Mouse (Mus musculus) spleen, adult 2 months (tissue): Measurements from ENCODE around the gene Phip. TPM values are rescaled to one million over a fixed set of nuclear protein-coding genes. Genes with fewer than 3 reads are reported as not detected.

Source experiments
- DNase-seq, 2 experiments: peaks; one replicate each; pipeline versions ENCODE4 v3.0.0 to v3.0.0-alpha.2; 2012 to 2021; ENCODE audit warnings: low spot score in 2 of 2, low read depth in 1 of 2
- H3K27ac ChIP-seq: fragments of 200-500 bp; 2 replicates; pipeline ENCODE4 v1.5.1; 2012; ENCODE audit warnings: low read length, inconsistent platforms; ENCODE audit not compliant: insufficient read depth
- H3K27me3 ChIP-seq: fragments of 200-500 bp; 2 replicates; pipeline ENCODE4 v1.6.1; 2012; ENCODE audit warnings: mild to moderate bottlenecking, moderate library complexity, low read length, inconsistent platforms; ENCODE audit not compliant: control insufficient read depth, insufficient read depth
- H3K36me3 ChIP-seq: fragments of 200-500 bp; 2 replicates; pipeline ENCODE4 v1.6.1; 2012; ENCODE audit warnings: mild to moderate bottlenecking, low read length, inconsistent platforms; ENCODE audit not compliant: control insufficient read depth, insufficient read depth
- H3K4me1 ChIP-seq: fragments of 200-500 bp; 2 replicates; pipeline ENCODE4 v1.6.1; 2011; ENCODE audit warnings: inconsistent platforms; ENCODE audit not compliant: control insufficient read depth, insufficient read depth, insufficient read length
- H3K4me3 ChIP-seq: fragments of 200-500 bp; 2 replicates; pipeline ENCODE4 v1.5.1; 2011; ENCODE audit warnings: mild to moderate bottlenecking, inconsistent platforms; ENCODE audit not compliant: insufficient read depth, insufficient read length; ENCODE audit errors: extremely low read depth
- CTCF ChIP-seq: fragments of 200-500 bp; IDR thresholded peaks from 2 replicates; pipeline ENCODE4 v1.5.1; 2011; ENCODE audit warnings: mild to moderate bottlenecking, inconsistent platforms; ENCODE audit not compliant: insufficient read depth, insufficient read length, insufficient replicate concordance; ENCODE audit errors: extremely low read depth
- POLR2A ChIP-seq: fragments of 200-500 bp; IDR thresholded peaks from 2 replicates; pipeline ENCODE4 v1.6.1; 2011; ENCODE audit warnings: low read depth, low read length, inconsistent platforms
- WGBS: fragments of 180-500 bp; shearing (Covaris S2); methylation state at CpG from one replicate; pipeline ENCODE4 v1.1.7; 2018; 5-methylcytosine and 5-hydroxymethylcytosine counted together
- polyA plus RNA-seq: library from polyadenylated mRNA; depleted of rRNA; stranded (reverse); fragments of >200 nt; gene quantifications from 2 replicates; pipeline ENCODE4 v1.2.3, GENCODE M21; 2012

Gene Phip
- polyA plus RNA-seq, 1 experiment = 4.0 TPM

- TF ChIP-seq CTCF (no peak), POLR2A (no peak)
- peaks cover 11% of the 10 kb centered on the region for H3K36me3 ChIP-seq
- 85% methylated on average over 2 of the region's 2 CpGs for WGBS
- peaks cover 3% of the 10 kb centered on the region for H3K4me1 ChIP-seq
- DNase-seq = no peak
- H3K4me3 ChIP-seq = no peak overlapping the region
- no peak overlapping the region for H3K27ac ChIP-seq
- H3K27me3 ChIP-seq = no peaks in the 10 kb centered on the region
Observed at GRCm38 (mm10) chr9:82961352-82961751, 14.0 kb downstream of the Phip start.

GRCm38 (mm10) chr9:82955267-82955666 is 20.0 kb downstream of the Phip start:
- Histone ChIP-seq H3K4me1 (no peaks in the 10 kb centered on the region; the same call in 1 of the 2 replicates), H3K27me3 (no peaks in the 10 kb centered on the region), H3K27ac (no peak overlapping the region), H3K36me3 (peaks cover 20% of the 10 kb centered on the region), H3K4me3 (no peak overlapping the region)
- no peak for DNase-seq
- TF ChIP-seq CTCF (no peak), POLR2A (no peak)
- 86% methylated on average over 4 of the region's 4 CpGs for WGBS

- Histone ChIP-seq H3K27me3 (no peaks in the 10 kb centered on the region), H3K36me3 (peaks cover 14% of the 10 kb centered on the region), H3K4me1 (no peaks in the 10 kb centered on the region), H3K4me3 (no peak overlapping the region), H3K27ac (no peak overlapping the region)
- no peak for TF ChIP-seq POLR2A
- TF ChIP-seq CTCF = no peak
- no peak for DNase-seq
Observed at GRCm38 (mm10) chr9:82952330-82952729, 23.0 kb downstream of the Phip start.

- no peaks in the 10 kb centered on the region for H3K27me3 ChIP-seq
- H3K4me1 ChIP-seq = no peaks in the 10 kb centered on the region
- H3K4me3 ChIP-seq = no peak overlapping the region
- TF ChIP-seq CTCF (no peak), POLR2A (no peak)
- peaks cover 12% of the 10 kb centered on the region for H3K36me3 ChIP-seq
- H3K27ac ChIP-seq = no peak overlapping the region
- no peak for DNase-seq
- 96% methylated on average over 2 of the region's 2 CpGs for WGBS
Observed at GRCm38 (mm10) chr9:82951435-82952004, 23.8 kb downstream of the Phip start.

- H3K27ac ChIP-seq = no peak overlapping the region
- TF ChIP-seq CTCF = no peak
- TF ChIP-seq POLR2A = no peak
- H3K27me3 ChIP-seq = no peaks in the 10 kb centered on the region
- peaks cover 26% of the 10 kb centered on the region for H3K36me3 ChIP-seq
- DNase-seq = no peak
- WGBS = 94% methylated on average over 7 of the region's 7 CpGs
- no peak overlapping the region for H3K4me3 ChIP-seq
- 0 out of 2 replicates have a peak, but pooled peaks cover 1% of the 10 kb centered on the region for H3K4me1 ChIP-seq
Observed at GRCm38 (mm10) chr9:82907246-82907645, 68.1 kb downstream of the Phip start.

- TF ChIP-seq POLR2A (no peak), CTCF (no peak)
- H3K4me3 ChIP-seq = no peak overlapping the region
- DNase-seq = no peak
- no peaks in the 10 kb centered on the region for H3K27me3 ChIP-seq
- no peak overlapping the region for H3K27ac ChIP-seq
- H3K4me1 ChIP-seq = no peaks in the 10 kb centered on the region
- H3K36me3 ChIP-seq = peaks cover 33% of the 10 kb centered on the region
Observed at GRCm38 (mm10) chr9:82888645-82889044, 86.7 kb downstream of the Phip start.

- Histone ChIP-seq H3K27me3 (no peaks in the 10 kb centered on the region), H3K27ac (no peak overlapping the region), H3K36me3 (peaks cover 34% of the 10 kb centered on the region), H3K4me3 (no peak overlapping the region), H3K4me1 (no peaks in the 10 kb centered on the region)
- no peak for DNase-seq
- TF ChIP-seq POLR2A = no peak
- TF ChIP-seq CTCF = no peak
Observed at GRCm38 (mm10) chr9:82884177-82884576, 91.1 kb downstream of the Phip start.
